10 mouse cellular contexts compared by ENCODE assay signal in genomic region chr2:57617258-57617657, GRCm38 (mm10).
DNase-seq lines count a peak whose midpoint lies in the region; ATAC-seq and TF ChIP-seq lines count a peak whose summit lies in the region.
"Had no signal": no experiment of that assay in that cellular context is flagged by ENCODE, and none has a peak within 500 bp of the region (broad histone marks: within the 10 kb centered on the region; RNA-seq: fewer than 3 reads in every experiment).

No protein-coding gene starts in this region.

- H3K9me3 ChIP-seq in kidney, embryonic 14.5 days (ENCODE audit: control insufficient read depth, low read length) = no peaks in the 10 kb centered on the region
- H3K9me3 ChIP-seq in forebrain, embryonic 12.5 days = no peaks in the 10 kb centered on the region
- H3K9me3 ChIP-seq in hindbrain, postnatal 0 days (ENCODE audit: low read length) = no peaks in the 10 kb centered on the region
- H3K9me3 ChIP-seq in midbrain, postnatal 0 days (ENCODE audit: low read length) = no peaks in the 10 kb centered on the region

- 70% methylated on average over 2 of the region's 2 CpGs for WGBS in kidney, embryonic 14.5 days
- WGBS in forebrain, embryonic 12.5 days = 61% methylated on average over 2 of the region's 2 CpGs
- WGBS in hindbrain, postnatal 0 days = 80% methylated on average over 2 of the region's 2 CpGs
- 73% methylated on average over 2 of the region's 2 CpGs for WGBS in midbrain, postnatal 0 days
- WGBS in thymus, adult 2 months = 97% methylated on average over 2 of the region's 2 CpGs

- H3K9ac ChIP-seq in kidney, embryonic 14.5 days (ENCODE audit: low read depth, low read length) = no peak overlapping the region
- 0 out of 2 replicates have a peak overlapping the region, but pooled peaks have one; percentile 40 for H3K9ac ChIP-seq in forebrain, embryonic 12.5 days
- no peak overlapping the region for H3K9ac ChIP-seq in hindbrain, postnatal 0 days (replicated peaks; ENCODE audit: low read length)
- H3K9ac ChIP-seq in midbrain, postnatal 0 days (replicated peaks; ENCODE audit: low read length, poor library complexity, severe bottlenecking) = 0 out of 2 replicates have a peak overlapping the region, but pooled peaks have one; percentile 33

- no peak overlapping the region for H3K27ac ChIP-seq in kidney, embryonic 14.5 days (ENCODE audit: low read depth, low read length)
- no peak overlapping the region; the same call in 1 of the 2 replicates for H3K27ac ChIP-seq in forebrain, embryonic 12.5 days
- H3K27ac ChIP-seq in hindbrain, postnatal 0 days = no peak overlapping the region
- H3K27ac ChIP-seq in midbrain, postnatal 0 days (ENCODE audit: low read depth, low read length) = no peak overlapping the region
- no peak overlapping the region for H3K27ac ChIP-seq in thymus, adult 2 months (ENCODE audit: control insufficient read depth, insufficient read depth, low read length)

- no peak for TF ChIP-seq POLR2A in thymus, adult 2 months (IDR thresholded peaks at IDR 0.05; ENCODE audit: control insufficient read depth, extremely low read depth, insufficient read depth, low read length, poor library complexity)

- no peak for DNase-seq in kidney, adult 9 months
- no peak for DNase-seq in hindbrain, postnatal 0 days (ENCODE audit: low spot score)
- DNase-seq in midbrain, postnatal 0 days (ENCODE audit: low spot score) = no peak
- DNase-seq in left cerebral cortex, adult 18-20 months (ENCODE audit: low spot score in 2 of 2) = no peak
- no peak for DNase-seq in adrenal gland, postnatal 10 days
- DNase-seq in thymus, adult 2 months = no peak
- DNase-seq: lung, postnatal 4 days had no signal

- ATAC-seq in kidney, embryonic 14.5 days (ENCODE audit: low FRiP score, low TSS enrichment) = no peak
- no peak for ATAC-seq in forebrain, embryonic 12.5 days (ENCODE audit: low FRiP score)
- ATAC-seq in hindbrain, postnatal 0 days = peak; percentile 27; the same call in 1 of the 2 replicates
- no peak for ATAC-seq in midbrain, postnatal 0 days (ENCODE audit: low FRiP score)
- ATAC-seq: inflammation-experienced regulatory T-cells, adult 6 months had no signal

- no peaks in the 10 kb centered on the region for H3K4me1 ChIP-seq in kidney, embryonic 14.5 days (ENCODE audit: control insufficient read depth, insufficient read depth, low read length)
- peaks cover 32% of the 10 kb centered on the region for H3K4me1 ChIP-seq in forebrain, embryonic 12.5 days
- no peaks in the 10 kb centered on the region; the same call in 1 of the 2 replicates for H3K4me1 ChIP-seq in hindbrain, postnatal 0 days (ENCODE audit: insufficient read depth, low read length)
- no peaks in the 10 kb centered on the region for H3K4me1 ChIP-seq in midbrain, postnatal 0 days (ENCODE audit: insufficient read depth, low read length)
- H3K4me1 ChIP-seq in thymus, adult 2 months (replicated peaks; ENCODE audit: control insufficient read depth, insufficient read depth, low read length) = no peaks in the 10 kb centered on the region

- H3K36me3 ChIP-seq in kidney, embryonic 14.5 days (ENCODE audit: control insufficient read depth, insufficient read depth, low read length) = no peaks in the 10 kb centered on the region
- no peaks in the 10 kb centered on the region for H3K36me3 ChIP-seq in forebrain, embryonic 12.5 days (replicated peaks)
- no peaks in the 10 kb centered on the region for H3K36me3 ChIP-seq in hindbrain, postnatal 0 days (ENCODE audit: insufficient read depth, low read length)
- no peaks in the 10 kb centered on the region for H3K36me3 ChIP-seq in midbrain, postnatal 0 days (ENCODE audit: insufficient read depth, low read length)
- H3K36me3 ChIP-seq in thymus, adult 2 months (ENCODE audit: control insufficient read depth, insufficient read depth, low read length) = no peaks in the 10 kb centered on the region

- 0 out of 2 replicates have a peak, but pooled peaks cover 2% of the 10 kb centered on the region for H3K27me3 ChIP-seq in kidney, embryonic 14.5 days (ENCODE audit: control insufficient read depth, insufficient read depth, low read length)
- peaks cover 5% of the 10 kb centered on the region; the same call in 1 of the 2 replicates for H3K27me3 ChIP-seq in forebrain, embryonic 12.5 days
- H3K27me3 ChIP-seq in hindbrain, postnatal 0 days (ENCODE audit: insufficient read depth, low read length) = no peaks in the 10 kb centered on the region
- H3K27me3 ChIP-seq in midbrain, postnatal 0 days (ENCODE audit: insufficient read depth, low read length) = no peaks in the 10 kb centered on the region
- no peaks in the 10 kb centered on the region for H3K27me3 ChIP-seq in thymus, adult 2 months (ENCODE audit: control insufficient read depth, insufficient read depth, low read length)

- peak overlapping the region; percentile 45; the same call in 1 of the 2 replicates for H3K4me2 ChIP-seq in kidney, embryonic 14.5 days (replicated peaks; ENCODE audit: low read depth, low read length)
- no peak overlapping the region for H3K4me2 ChIP-seq in forebrain, embryonic 12.5 days
- H3K4me2 ChIP-seq in hindbrain, postnatal 0 days (ENCODE audit: low read depth, low read length) = peak overlapping the region; percentile 53
- peak overlapping the region; percentile 55 for H3K4me2 ChIP-seq in midbrain, postnatal 0 days (ENCODE audit: low read depth, low read length, poor library complexity, severe bottlenecking)

- no peak for TF ChIP-seq CTCF in hindbrain, postnatal 0 days (IDR thresholded peaks at IDR 0.05; ENCODE audit: low read depth)
- TF ChIP-seq CTCF in midbrain, postnatal 0 days (IDR thresholded peaks at IDR 0.05) = no peak
- TF ChIP-seq CTCF in thymus, adult 2 months (IDR thresholded peaks at IDR 0.05; ENCODE audit: borderline replicate concordance, control insufficient read depth, extremely low read depth, insufficient read depth, low read length, poor library complexity) = no peak

- peak overlapping the region; percentile 23; the same call in 1 of the 2 replicates for H3K4me3 ChIP-seq in kidney, embryonic 14.5 days (ENCODE audit: low read length)
- H3K4me3 ChIP-seq in forebrain, embryonic 12.5 days (replicated peaks) = no peak overlapping the region
- no peak overlapping the region; the same call in 1 of the 2 replicates for H3K4me3 ChIP-seq in hindbrain, postnatal 0 days (ENCODE audit: low read length)
- peak overlapping the region; percentile 32; the same call in 1 of the 2 replicates for H3K4me3 ChIP-seq in midbrain, postnatal 0 days (ENCODE audit: low read depth, low read length)
- H3K4me3 ChIP-seq in thymus, adult 2 months (ENCODE audit: control insufficient read depth, insufficient read depth, low read length) = no peak overlapping the region

Comparison
In these comparisons a context has a peak if more than half of its experiments do, and no peak if none do; other contexts are left out.
1. H3K4me3 ChIP-seq: peak in kidney, embryonic 14.5 days (single experiment) and midbrain, postnatal 0 days (single experiment); none in forebrain, embryonic 12.5 days (single experiment), hindbrain, postnatal 0 days (single experiment) and thymus, adult 2 months (single experiment).
2. H3K9ac ChIP-seq: peak in forebrain, embryonic 12.5 days (single experiment) and midbrain, postnatal 0 days (single experiment); none in kidney, embryonic 14.5 days (single experiment) and hindbrain, postnatal 0 days (single experiment).